Mouse (Mus musculus) CH12.LX (cell line): Measurements from ENCODE around the gene Sec31b. TPM values are rescaled to one million over a fixed set of nuclear protein-coding genes. Genes with fewer than 3 reads are reported as not detected.

Experiments
- DNase-seq: peaks from one replicate; pipeline ENCODE4 v3.0.0-alpha.2; 2013; ENCODE audit errors: extremely low read depth
- H3K27ac ChIP-seq: 2 replicates; pipeline ENCODE4 v1.5.1; 2012; ENCODE audit warnings: low read depth, mild to moderate bottlenecking, control low read depth, moderate library complexity; ENCODE audit not compliant: insufficient read depth
- H3K27me3 ChIP-seq: replicated peaks from 2 replicates; pipeline ENCODE3; 2012; ENCODE audit warnings: inconsistent platforms
- H3K36me3 ChIP-seq, 2 experiments: replicated peaks in 1 of 2; 2 replicates each; pipeline versions ENCODE3 to v1.6.1; 2012; ENCODE audit warnings: inconsistent platforms in 1 of 2, low read length in 1 of 2, mild to moderate bottlenecking in 1 of 2, mixed read lengths in 1 of 2, moderate library complexity in 1 of 2; ENCODE audit not compliant: control insufficient read depth in 1 of 2, insufficient read depth in 1 of 2
- H3K4me1 ChIP-seq, 2 experiments: 2 replicates each; pipeline ENCODE4 v1.6.1; 2012; ENCODE audit warnings: inconsistent platforms in 1 of 2, moderate library complexity in 1 of 2; ENCODE audit not compliant: insufficient read depth in 2 of 2, control insufficient read depth in 1 of 2
- H3K4me2 ChIP-seq: 2 replicates; pipeline ENCODE4 v1.6.1; 2012; ENCODE audit warnings: low read depth, mild to moderate bottlenecking, control low read depth; ENCODE audit not compliant: poor library complexity, insufficient read depth, severe bottlenecking
- H3K4me3 ChIP-seq, 3 experiments: fragments of 150-350 bp in 1 of 3; sonication (generic) in 1 of 3; replicated peaks in 1 of 3; 2 replicates each; pipeline versions ENCODE3 to v1.5.1; 2011 to 2012; ENCODE audit warnings: low read depth in 2 of 3, low read length in 2 of 3, mild to moderate bottlenecking in 2 of 3, moderate library complexity in 2 of 3, control low read depth in 1 of 3, improper control_type of control experiment in 1 of 3, inconsistent platforms in 1 of 3, mixed read lengths in 1 of 3; ENCODE audit not compliant: poor library complexity in 1 of 3
- H3K79me2 ChIP-seq: replicated peaks from 2 replicates; pipeline ENCODE4 v1.6.1; 2012; ENCODE audit warnings: mild to moderate bottlenecking, moderate library complexity; ENCODE audit not compliant: control insufficient read depth, poor library complexity, insufficient read depth, severe bottlenecking; ENCODE audit errors: extremely low read depth
- H3K9ac ChIP-seq: 2 replicates; pipeline ENCODE4 v1.6.1; 2012; ENCODE audit warnings: low read depth, mild to moderate bottlenecking, control low read depth, moderate library complexity; ENCODE audit not compliant: insufficient read depth
- H3K9me3 ChIP-seq: replicated peaks from 2 replicates; pipeline ENCODE3; 2012; ENCODE audit warnings: low read length, inconsistent platforms, mixed read lengths
- BHLHE40 ChIP-seq: IDR thresholded peaks from 2 replicates; pipeline ENCODE4 v1.6.1; 2011; ENCODE audit warnings: mild to moderate bottlenecking, low read depth, low read length, improper control_type of control experiment
- CHD1 ChIP-seq: IDR thresholded peaks from 2 replicates; pipeline ENCODE4 v1.6.1; 2012; ENCODE audit warnings: low read depth, low read length, improper control_type of control experiment, inconsistent platforms
- CHD2 ChIP-seq: IDR thresholded peaks from 2 replicates; pipeline ENCODE4 v1.6.1; 2011; ENCODE audit warnings: low read length, improper control_type of control experiment
- CTCF ChIP-seq, 2 experiments: IDR thresholded peaks in 1 of 2; conservative IDR thresholded peaks in 1 of 2; 2 replicates each; pipeline ENCODE4 v1.5.1; 2011 to 2012; ENCODE audit warnings: low read depth in 2 of 2, low read length in 2 of 2, improper control_type of control experiment in 1 of 2, inconsistent platforms in 1 of 2, mild to moderate bottlenecking in 1 of 2, moderate library complexity in 1 of 2
- E2F4 ChIP-seq: IDR thresholded peaks from 2 replicates; pipeline ENCODE4 v1.6.1; 2011; ENCODE audit warnings: low read depth, low read length, improper control_type of control experiment; ENCODE audit not compliant: insufficient replicate concordance
- ELF1 ChIP-seq: IDR thresholded peaks from 2 replicates; pipeline ENCODE4 v1.6.1; 2014; ENCODE audit warnings: low read depth, mild to moderate bottlenecking, inconsistent platforms, low read length, improper control_type of control experiment
- EP300 ChIP-seq: IDR thresholded peaks from 2 replicates; pipeline ENCODE4 v1.6.1; 2011; ENCODE audit warnings: low read length, improper control_type of control experiment
- ETS1 ChIP-seq: conservative IDR thresholded peaks from 2 replicates; pipeline ENCODE4 v1.6.1; 2012; ENCODE audit warnings: low read depth, mild to moderate bottlenecking, inconsistent platforms, low read length, improper control_type of control experiment, moderate library complexity
- GABPA ChIP-seq: IDR thresholded peaks from 2 replicates; pipeline ENCODE4 v1.6.1; 2012; ENCODE audit warnings: low read depth, low read length, improper control_type of control experiment, inconsistent platforms; ENCODE audit not compliant: insufficient replicate concordance
- HCFC1 ChIP-seq: IDR thresholded peaks from 2 replicates; pipeline ENCODE4 v1.6.1; 2012; ENCODE audit warnings: low read depth, mild to moderate bottlenecking, inconsistent platforms, low read length, improper control_type of control experiment
- IRF4 ChIP-seq: IDR thresholded peaks from 2 replicates; pipeline ENCODE4 v1.6.1; 2014; ENCODE audit warnings: low read depth, mild to moderate bottlenecking, inconsistent platforms, low read length, improper control_type of control experiment
- JUN ChIP-seq: IDR thresholded peaks from 2 replicates; pipeline ENCODE4 v1.6.1; 2011; ENCODE audit warnings: low read depth, mild to moderate bottlenecking, low read length, improper control_type of control experiment, moderate library complexity; ENCODE audit not compliant: insufficient read depth
- JUND ChIP-seq: conservative IDR thresholded peaks from 2 replicates; pipeline ENCODE4 v1.6.1; 2011; ENCODE audit warnings: low read depth, low read length, improper control_type of control experiment
- KAT2A ChIP-seq: IDR thresholded peaks from 2 replicates; pipeline ENCODE4 v1.6.1; 2012; ENCODE audit warnings: low read length, improper control_type of control experiment, inconsistent platforms; ENCODE audit not compliant: insufficient replicate concordance
- MAFK ChIP-seq: IDR thresholded peaks from 2 replicates; pipeline ENCODE4 v1.6.1; 2011; ENCODE audit warnings: low read length, improper control_type of control experiment; ENCODE audit not compliant: insufficient replicate concordance
- MAX ChIP-seq: IDR thresholded peaks from 2 replicates; pipeline ENCODE4 v1.6.1; 2011; ENCODE audit warnings: low read length, improper control_type of control experiment
- MAZ ChIP-seq: IDR thresholded peaks from 2 replicates; pipeline ENCODE4 v1.6.1; 2012; ENCODE audit warnings: low read depth, mild to moderate bottlenecking, inconsistent platforms, low read length, improper control_type of control experiment, moderate library complexity
- MEF2A ChIP-seq: IDR thresholded peaks from 2 replicates; pipeline ENCODE4 v1.6.1; 2014; ENCODE audit warnings: low read depth, mild to moderate bottlenecking, inconsistent platforms, low read length, improper control_type of control experiment, borderline replicate concordance
- MXI1 ChIP-seq: IDR thresholded peaks from 2 replicates; pipeline ENCODE4 v1.6.1; 2011; ENCODE audit warnings: mild to moderate bottlenecking, low read depth, low read length, improper control_type of control experiment
- MYC ChIP-seq: IDR thresholded peaks from 2 replicates; pipeline ENCODE4 v1.6.1; 2011; ENCODE audit warnings: low read depth, mild to moderate bottlenecking, improper control_type of control experiment, low read length
- NELFE ChIP-seq: IDR thresholded peaks from 2 replicates; pipeline ENCODE4 v1.6.1; 2011; ENCODE audit warnings: low read depth, low read length, improper control_type of control experiment
- NRF1 ChIP-seq: IDR thresholded peaks from 2 replicates; pipeline ENCODE4 v1.6.1; 2014; ENCODE audit warnings: low read depth, mild to moderate bottlenecking, inconsistent platforms, low read length, improper control_type of control experiment, moderate library complexity
- PAX5 ChIP-seq: IDR thresholded peaks from 2 replicates; pipeline ENCODE4 v1.6.1; 2012; ENCODE audit warnings: low read length, inconsistent platforms, mixed read lengths
- POLR2A ChIP-seq: IDR thresholded peaks from 2 replicates; pipeline ENCODE4 v1.6.1; 2011; ENCODE audit warnings: low read depth, mild to moderate bottlenecking, improper control_type of control experiment, low read length
- POLR2AphosphoS2 ChIP-seq: IDR thresholded peaks from 2 replicates; pipeline ENCODE4 v1.6.1; 2011; ENCODE audit warnings: low read depth, low read length, improper control_type of control experiment
- RAD21 ChIP-seq: IDR thresholded peaks from 2 replicates; pipeline ENCODE4 v1.6.1; 2011; ENCODE audit warnings: low read depth, mild to moderate bottlenecking, low read length, improper control_type of control experiment, moderate library complexity
- RCOR1 ChIP-seq: conservative IDR thresholded peaks from 2 replicates; pipeline ENCODE4 v1.6.1; 2012; ENCODE audit warnings: low read depth, mild to moderate bottlenecking, inconsistent platforms, low read length, improper control_type of control experiment
- SIN3A ChIP-seq: IDR thresholded peaks from 2 replicates; pipeline ENCODE4 v1.6.1; 2012; ENCODE audit warnings: low read length, improper control_type of control experiment, inconsistent platforms
- SMC3 ChIP-seq: IDR thresholded peaks from 2 replicates; pipeline ENCODE4 v1.6.1; 2011; ENCODE audit warnings: low read depth, low read length, improper control_type of control experiment
- TBP ChIP-seq: conservative IDR thresholded peaks from 2 replicates; pipeline ENCODE4 v1.6.1; 2011; ENCODE audit warnings: low read depth, low read length, improper control_type of control experiment
- TCF12 ChIP-seq: IDR thresholded peaks from 2 replicates; pipeline ENCODE4 v1.6.1; 2014; ENCODE audit warnings: low read depth, mild to moderate bottlenecking, inconsistent platforms, low read length, improper control_type of control experiment
- UBTF ChIP-seq: IDR thresholded peaks from 2 replicates; pipeline ENCODE4 v1.6.1; 2012; ENCODE audit warnings: low read depth, mild to moderate bottlenecking, inconsistent platforms, low read length, improper control_type of control experiment, moderate library complexity
- USF1 ChIP-seq: IDR thresholded peaks from 2 replicates; pipeline ENCODE4 v1.6.1; 2014; ENCODE audit warnings: low read depth, mild to moderate bottlenecking, inconsistent platforms, low read length, improper control_type of control experiment
- USF2 ChIP-seq: conservative IDR thresholded peaks from 2 replicates; pipeline ENCODE4 v1.6.1; 2011; ENCODE audit warnings: low read depth, low read length, improper control_type of control experiment
- ZC3H11A ChIP-seq: IDR thresholded peaks from 2 replicates; pipeline ENCODE4 v1.6.1; 2012; ENCODE audit warnings: low read depth, mild to moderate bottlenecking, inconsistent platforms, low read length, improper control_type of control experiment
- ZKSCAN1 ChIP-seq: IDR thresholded peaks from 2 replicates; pipeline ENCODE4 v1.6.1; 2012; ENCODE audit warnings: low read depth, inconsistent platforms, low read length, improper control_type of control experiment, borderline replicate concordance
- ZMIZ1 ChIP-seq: IDR thresholded peaks from 2 replicates; pipeline ENCODE4 v1.6.1; 2012; ENCODE audit warnings: low read depth, mild to moderate bottlenecking, inconsistent platforms, low read length, improper control_type of control experiment
- ZNF384 ChIP-seq: IDR thresholded peaks from 2 replicates; pipeline ENCODE4 v1.6.1; 2012; ENCODE audit warnings: low read depth, low read length, improper control_type of control experiment, inconsistent platforms
- dilution Hi-C: fragments of 300-500 bp; cut with MboI; formaldehyde crosslinking; loops from 2 replicates; pipeline ENCODE4 v1.14.3; 2020; ENCODE audit warnings: low sequenced_read_pairs; ENCODE audit not compliant: extremely low pct_unique_long_range_greater_than_20kb, extremely low pct_ligation_motif_present
- in situ Hi-C: fragments of 300-500 bp; cut with MboI; formaldehyde crosslinking; loops from 3 replicates; pipeline ENCODE4 v1.14.3; 2019; ENCODE audit warnings: low sequenced_read_pairs, low pct_ligation_motif_present, low pct_unique_long_range_greater_than_20kb, mixed read lengths
- polyA plus RNA-seq: library from polyadenylated mRNA; unstranded; fragments of >175 nt; gene quantifications from 2 replicates; pipeline ENCODE4 v1.2.1, GENCODE M21; 2012; ENCODE audit warnings: low read depth; ENCODE audit not compliant: insufficient read length
- total RNA-seq, 2 experiments: library from RNA; depleted of rRNA; stranded (reverse); fragments of 300-350 nt in 1 of 2; fragments of >200 nt in 1 of 2; gene quantifications; 2 replicates each; pipeline ENCODE4 v1.2.3; 2012 to 2014

Gene Sec31b
- total and polyA plus RNA-seq, 3 experiments = 0.17 to 1.1 (median 0.19) TPM

GRCm38 (mm10) chr19:44582638-44583309 lies 37.1 kb upstream of the Sec31b start:
- no peak for TF ChIP-seq CHD2
- TF ChIP-seq MAX = no peak; the same call in 1 of the 2 replicates
- peak; percentile 64; the same call in 1 of the 2 replicates for TF ChIP-seq MAZ
- no peak; the same call in 1 of the 2 replicates for TF ChIP-seq USF1
- peak; percentile 33; the same call in 1 of the 2 replicates for TF ChIP-seq HCFC1
- TF ChIP-seq MEF2A = peak; percentile 45; the same call in 1 of the 2 replicates
- TF ChIP-seq IRF4 = peak; percentile 56; the same call in 1 of the 2 replicates
- TF ChIP-seq ELF1 = peak; percentile 55
- no peak; the same call in none of the 2 replicates for TF ChIP-seq RAD21
- TF ChIP-seq SIN3A = peak; percentile 67; the same call in 1 of the 2 replicates
- TF ChIP-seq CTCF (conservative IDR thresholded peaks at IDR 0.05 in 1 of 2, IDR thresholded peaks at IDR 0.05 in 1 of 2; ENCODE audit: low read depth in 2 of 2, low read length in 2 of 2) = peak; percentile 98 to 100
- TF ChIP-seq GABPA = no peak
- TF ChIP-seq PAX5 = no peak
- peak; percentile 39; the same call in 1 of the 2 replicates for TF ChIP-seq NRF1
- no peak for TF ChIP-seq POLR2AphosphoS2
- TF ChIP-seq UBTF = no peak
- TF ChIP-seq ZC3H11A = peak; percentile 96
- TF ChIP-seq CHD1 = no peak
- TF ChIP-seq KAT2A = no peak
- TF ChIP-seq ZKSCAN1 = no peak
- no peak for TF ChIP-seq JUND
- TF ChIP-seq ETS1 = no peak
- TF ChIP-seq MYC = no peak
- TF ChIP-seq TCF12 = peak; percentile 60; the same call in 1 of the 2 replicates
- TF ChIP-seq JUN = no peak
- no peak for TF ChIP-seq POLR2A
- no peak for TF ChIP-seq EP300
- no peak for TF ChIP-seq TBP
- no peak for TF ChIP-seq ZNF384
- no peak for TF ChIP-seq USF2
- no peak for TF ChIP-seq MAFK
- TF ChIP-seq SMC3 = peak; percentile 100
- no peak for TF ChIP-seq ZMIZ1
- no peak for TF ChIP-seq E2F4
- TF ChIP-seq RCOR1 = no peak
- no peak; the same call in 1 of the 2 replicates for TF ChIP-seq MXI1
- peak; percentile 86; the same call in 1 of the 2 replicates for TF ChIP-seq NELFE
- TF ChIP-seq BHLHE40 = peak; percentile 32; the same call in 1 of the 2 replicates
- Histone ChIP-seq H3K4me1 (peaks cover 5 to 21% of the 10 kb centered on the region in 2 experiments), H3K27ac (no peak overlapping the region), H3K9me3 (no peaks in the 10 kb centered on the region), H3K27me3 (peaks cover 2% of the 10 kb centered on the region), H3K36me3 (peaks cover 0 to 17% of the 10 kb centered on the region in 2 experiments), H3K79me2 (no peaks in the 10 kb centered on the region), H3K4me2 (no peak overlapping the region), H3K4me3 (no peak overlapping the region), H3K9ac (no peak overlapping the region)
- in situ Hi-C loops (loop anchor here (5.0 to 25.0 kb wide), 2 partner anchors 310 to 455 kb away; partner anchors contain the start of genes Pdzd7 and Sfxn3), dilution Hi-C loops (no loop called here)
- DNase-seq = peak; percentile 90
